Mouse (Mus musculus): Measurements from ENCODE around the gene Cish.

GRCm38 (mm10) chr9:107296016-107296040 is at the start of gene Cish:
- TF ChIP-seq MYOG (IDR thresholded peaks at IDR 0.05; ENCODE audit: control insufficient read depth, extremely low read depth, insufficient read length) = no peak
- TF ChIP-seq MAX (IDR thresholded peaks at IDR 0.05) = no peak
- TF ChIP-seq MYOD1 (IDR thresholded peaks at IDR 0.05; ENCODE audit: control insufficient read depth, insufficient read length, low read depth) = no peak
- TF ChIP-seq CTCF (IDR thresholded peaks at IDR 0.05; ENCODE audit: control insufficient read depth, insufficient read depth, insufficient read length) = no peak
- no peak for TF ChIP-seq CEBPB (IDR thresholded peaks at IDR 0.05; ENCODE audit: low read depth)
- no peak for TF ChIP-seq USF1 (IDR thresholded peaks at IDR 0.05; ENCODE audit: low read depth)
- no peak for TF ChIP-seq FOSL1 (IDR thresholded peaks at IDR 0.05; ENCODE audit: insufficient read depth, low read length, poor library complexity, severe bottlenecking)
